In genomic region chr11:4577079-4577478, GRCm38 (mm10) we compare ENCODE assay signal across 40 mouse cellular contexts. TPM values are rescaled to one million over a fixed set of nuclear protein-coding genes. Genes with fewer than 3 reads are reported as not detected.
A peak's percentile ranks its signal among the peaks of the same experiment; 100 is the strongest.
DNase-seq lines count a peak whose midpoint lies in the region; ATAC-seq and TF ChIP-seq lines count a peak whose summit lies in the region.
"Had no signal": no experiment of that assay in that cellular context is flagged by ENCODE, and none has a peak within 500 bp of the region (broad histone marks: within the 10 kb centered on the region; RNA-seq: fewer than 3 reads in every experiment).

No protein-coding gene starts in this region.

- H3K4me3 ChIP-seq in gastrocnemius, adult 2 months = no peak overlapping the region
- H3K4me3 ChIP-seq in liver, embryonic 11.5 days (ENCODE audit: low read depth, low read length) = no peak overlapping the region
- peak overlapping the region; percentile 2; the same call in 1 of the 2 replicates for H3K4me3 ChIP-seq in liver, embryonic 16.5 days (ENCODE audit: low read depth, low read length)
- H3K4me3 ChIP-seq in forebrain, embryonic 11.5 days (ENCODE audit: low read depth, low read length) = no peak overlapping the region
- H3K4me3 ChIP-seq: embryonic facial prominence, embryonic 12.5 days; forebrain, embryonic 13.5 days; heart, embryonic 13.5 days; kidney, embryonic 15.5 days; layer of hippocampus, adult 2 months; limb, embryonic 10.5 days; limb, embryonic 15.5 days; lung, embryonic 15.5 days; midbrain, embryonic 12.5 days; myocyte; neural tube, embryonic 12.5 days had no signal

- no peak for TF ChIP-seq CTCF in gastrocnemius, adult 2 months (IDR thresholded peaks at IDR 0.05)

- peak; percentile 75 for ATAC-seq in liver, embryonic 11.5 days (replicated peaks; ENCODE audit: low FRiP score)
- ATAC-seq in liver, embryonic 16.5 days (ENCODE audit: low read depth) = peak; percentile 79
- no peak for ATAC-seq in forebrain, embryonic 11.5 days (replicated peaks; ENCODE audit: low FRiP score)
- ATAC-seq: forebrain, embryonic 13.5 days had no signal

- intact Hi-C loops in gastrocnemius, adult 2 months (cut with DNase I) = no loop called here

- DNase-seq in gastrocnemius, adult 2 months = no peak
- no peak for DNase-seq in gastrocnemius, postnatal 25 days
- no peak for DNase-seq in liver, embryonic 11.5 days (ENCODE audit: low spot score)
- DNase-seq in layer of hippocampus, adult 9-10 months (ENCODE audit: low spot score) = no peak
- no peak for DNase-seq in spleen, postnatal 10 days (ENCODE audit: low spot score in 2 of 2)
- DNase-seq in forebrain, embryonic 11.5 days (ENCODE audit: low spot score) = no peak
- DNase-seq: adrenal gland, postnatal 10 days; cerebellum, adult 11 months; cerebellum, adult 9-10 months; cerebellum, postnatal 36 days; embryo, embryonic 11 days; gastrocnemius, postnatal 36 days; heart, adult 18-20 months; heart, postnatal 10 days; kidney, adult 11 months; kidney, postnatal 25 days; layer of hippocampus, postnatal 36 days; right cerebral cortex, adult 18-20 months; spleen, adult 18-20 months; thymus, adult 2 months had no signal

- no peaks in the 10 kb centered on the region for H3K27me3 ChIP-seq in liver, embryonic 11.5 days (replicated peaks; ENCODE audit: control insufficient read depth, insufficient read depth, low read length)
- H3K27me3 ChIP-seq in liver, embryonic 16.5 days (ENCODE audit: control insufficient read depth, insufficient read depth, low read depth, low read length) = no peaks in the 10 kb centered on the region
- no peaks in the 10 kb centered on the region for H3K27me3 ChIP-seq in forebrain, embryonic 11.5 days (ENCODE audit: control insufficient read depth, insufficient read depth, low read length)
- H3K27me3 ChIP-seq: CH12.LX; embryonic facial prominence, embryonic 12.5 days; forebrain, embryonic 13.5 days; heart, embryonic 13.5 days; kidney, embryonic 15.5 days; limb, embryonic 15.5 days; lung, embryonic 15.5 days; midbrain, embryonic 12.5 days; neural tube, embryonic 12.5 days had no signal

- H3K27ac ChIP-seq in gastrocnemius, adult 2 months = peak overlapping the region; percentile 52; the same call in 1 of the 2 replicates
- H3K27ac ChIP-seq in liver, embryonic 11.5 days (ENCODE audit: low read depth, low read length) = peak overlapping the region; percentile 49; the same call in 1 of the 2 replicates
- peak overlapping the region; percentile 92 for H3K27ac ChIP-seq in liver, embryonic 16.5 days (ENCODE audit: low read length)
- H3K27ac ChIP-seq in forebrain, embryonic 11.5 days (ENCODE audit: low read depth, low read length) = no peak overlapping the region
- H3K27ac ChIP-seq: embryonic facial prominence, embryonic 12.5 days; forebrain, embryonic 13.5 days; heart, embryonic 13.5 days; hindbrain, embryonic 14.5 days; kidney, embryonic 15.5 days; layer of hippocampus, adult 2 months; limb, embryonic 10.5 days; limb, embryonic 15.5 days; lung, embryonic 15.5 days; midbrain, embryonic 12.5 days; neural tube, embryonic 12.5 days had no signal

- H3K4me2 ChIP-seq in liver, embryonic 11.5 days = peak overlapping the region; percentile 31
- peak overlapping the region; percentile 51 for H3K4me2 ChIP-seq in liver, embryonic 16.5 days (ENCODE audit: low read depth, low read length)
- no peak overlapping the region for H3K4me2 ChIP-seq in forebrain, embryonic 11.5 days (ENCODE audit: low read depth, low read length, severe bottlenecking)
- H3K4me2 ChIP-seq: embryonic facial prominence, embryonic 12.5 days; forebrain, embryonic 13.5 days; heart, embryonic 13.5 days; hindbrain, embryonic 14.5 days; kidney, embryonic 15.5 days; limb, embryonic 15.5 days; lung, embryonic 15.5 days; midbrain, embryonic 12.5 days; neural tube, embryonic 12.5 days had no signal

- H3K9me3 ChIP-seq in liver, embryonic 11.5 days (ENCODE audit: control insufficient read depth, low read length) = no peaks in the 10 kb centered on the region
- no peaks in the 10 kb centered on the region for H3K9me3 ChIP-seq in liver, embryonic 16.5 days (replicated peaks; ENCODE audit: control insufficient read depth, low read length)
- no peaks in the 10 kb centered on the region for H3K9me3 ChIP-seq in forebrain, embryonic 11.5 days (ENCODE audit: control insufficient read depth, low read length)
- H3K9me3 ChIP-seq: embryonic facial prominence, embryonic 12.5 days; forebrain, embryonic 13.5 days; heart, embryonic 13.5 days; kidney, embryonic 15.5 days; limb, embryonic 10.5 days; limb, embryonic 15.5 days; lung, embryonic 15.5 days; midbrain, embryonic 12.5 days; neural tube, embryonic 12.5 days had no signal

- WGBS in liver, embryonic 11.5 days = 53% methylated on average over 2 of the region's 2 CpGs
- WGBS in liver, embryonic 16.5 days (ENCODE audit: insufficient replicate concordance) = 30% methylated on average over 2 of the region's 2 CpGs
- WGBS in forebrain, embryonic 11.5 days = 91% methylated on average over 2 of the region's 2 CpGs

- H3K9ac ChIP-seq in liver, embryonic 11.5 days (ENCODE audit: low read depth, low read length) = no peak overlapping the region
- no peak overlapping the region; the same call in 1 of the 2 replicates for H3K9ac ChIP-seq in liver, embryonic 16.5 days (ENCODE audit: low read depth, low read length)
- H3K9ac ChIP-seq in forebrain, embryonic 11.5 days (ENCODE audit: low read length) = no peak overlapping the region
- H3K9ac ChIP-seq: embryonic facial prominence, embryonic 12.5 days; forebrain, embryonic 13.5 days; heart, embryonic 13.5 days; hindbrain, embryonic 14.5 days; kidney, embryonic 15.5 days; limb, embryonic 15.5 days; lung, embryonic 15.5 days; midbrain, embryonic 12.5 days; neural tube, embryonic 12.5 days had no signal

- peaks cover 27% of the 10 kb centered on the region for H3K4me1 ChIP-seq in liver, embryonic 11.5 days (replicated peaks; ENCODE audit: control insufficient read depth, insufficient read depth, low read length)
- peaks cover 35% of the 10 kb centered on the region for H3K4me1 ChIP-seq in liver, embryonic 16.5 days (ENCODE audit: control insufficient read depth, low read depth, low read length)
- no peaks in the 10 kb centered on the region for H3K4me1 ChIP-seq in forebrain, embryonic 11.5 days (replicated peaks; ENCODE audit: control insufficient read depth, insufficient read depth, low read length)
- H3K4me1 ChIP-seq: lung, embryonic 15.5 days had no signal

- H3K36me3 ChIP-seq in liver, embryonic 11.5 days (ENCODE audit: control insufficient read depth, insufficient read depth, low read length) = no peaks in the 10 kb centered on the region
- H3K36me3 ChIP-seq in liver, embryonic 16.5 days (ENCODE audit: control insufficient read depth, insufficient read depth) = no peaks in the 10 kb centered on the region
- H3K36me3 ChIP-seq in forebrain, embryonic 11.5 days (ENCODE audit: control insufficient read depth, insufficient read depth, low read length) = no peaks in the 10 kb centered on the region
- H3K36me3 ChIP-seq: embryonic facial prominence, embryonic 12.5 days; heart, embryonic 13.5 days; kidney, embryonic 15.5 days; limb, embryonic 10.5 days; limb, embryonic 15.5 days; lung, embryonic 15.5 days; midbrain, embryonic 12.5 days; neural tube, embryonic 12.5 days had no signal

RNA-seq across cellular contexts. Expression of gene Mtmr3, which starts 17.6 kb away (rescaled TPM):
- 10 to 100 TPM; 48.1 to 49.5 TPM for total RNA-seq in gastrocnemius, adult 2 months (2021)
- 10 to 100 TPM; 36.5 to 41.4 TPM for total RNA-seq in gastrocnemius, postnatal 25 days (2021)
- polyA plus RNA-seq in liver, embryonic 11.5 days (2014; fragmentation: Nextera tagmentation; extraction: Ambion mirVana) = 25.6 and 30.7 TPM in 2 replicates
- polyA plus RNA-seq in liver, embryonic 16.5 days (2015; fragmentation: Nextera tagmentation; extraction: Ambion mirVana) = 32.8 and 36.5 TPM in 2 replicates
- polyA plus RNA-seq in forebrain, embryonic 11.5 days (2014; fragmentation: Nextera tagmentation; extraction: Ambion mirVana) = 40.4 and 43.1 TPM in 2 replicates

RNA-seq across cellular contexts. Expression of gene Gm11032, which starts 42.8 kb away (rescaled TPM):
- total RNA-seq in gastrocnemius, adult 2 months (2021) = not detected
- total RNA-seq in gastrocnemius, postnatal 25 days (2021) = not detected
- polyA plus RNA-seq in liver, embryonic 11.5 days (2014; fragmentation: Nextera tagmentation; extraction: Ambion mirVana) = not detected in 2 replicates
- not detected in 2 replicates for polyA plus RNA-seq in liver, embryonic 16.5 days (2015; fragmentation: Nextera tagmentation; extraction: Ambion mirVana)
- not detected in 2 replicates for polyA plus RNA-seq in forebrain, embryonic 11.5 days (2014; fragmentation: Nextera tagmentation; extraction: Ambion mirVana)
- total RNA-seq: adrenal gland, postnatal 10 days; CH12.LX; ES-E14; gastrocnemius, postnatal 36 days; heart, adult 18-20 months; heart, postnatal 10 days; hematopoietic stem cell, adult 5-6 weeks; layer of hippocampus, adult 2 months; layer of hippocampus, postnatal 36 days; left cerebral cortex, postnatal 10 days; megakaryocyte, adult 5-6 weeks; midbrain, postnatal 0 days had no signal
- polyA plus RNA-seq: C2C12; embryonic facial prominence, embryonic 12.5 days; forebrain, embryonic 13.5 days; heart, embryonic 13.5 days; hindbrain, embryonic 14.5 days; kidney, embryonic 15.5 days; limb, embryonic 10.5 days; limb, embryonic 15.5 days; lung, embryonic 15.5 days; midbrain, embryonic 12.5 days; midbrain, postnatal 0 days; myocyte; neural tube, embryonic 12.5 days; thymus, adult 2 months had no signal

Comparison
In these comparisons a context has a peak if more than half of its experiments do, and no peak if none do; other contexts are left out.
1. RNA of gene Gm11032, which starts 42.8 kb away (polyA plus RNA-seq): not detected in forebrain, embryonic 11.5 days; not detected in liver, embryonic 11.5 days and not detected in liver, embryonic 16.5 days; every median in the first group is over 10 times any median in the second.